Mouse (Mus musculus): ENCODE measurements around the gene Camsap3.

GRCm38 (mm10) chr8:3648268-3648667, 61.2 kb downstream of the Camsap3 start:
- TF ChIP-seq POLR2A (IDR thresholded peaks at IDR 0.05; ENCODE audit: low read depth, low read length) = no peak
- TF ChIP-seq PAX5 (IDR thresholded peaks at IDR 0.05; ENCODE audit: low read length) = no peak
- TF ChIP-seq UBTF (IDR thresholded peaks at IDR 0.05; ENCODE audit: low read depth, low read length) = no peak
- TF ChIP-seq POLR2AphosphoS2 (IDR thresholded peaks at IDR 0.05; ENCODE audit: low read depth, low read length) = no peak
- TF ChIP-seq BHLHE40 (IDR thresholded peaks at IDR 0.05; ENCODE audit: low read depth, low read length) = no peak
- no peak for TF ChIP-seq SMC3 (IDR thresholded peaks at IDR 0.05; ENCODE audit: low read depth, low read length)
- TF ChIP-seq ZC3H11A (IDR thresholded peaks at IDR 0.05; ENCODE audit: low read depth, low read length) = no peak
